Mouse (Mus musculus) E14TG2a.4 (cell line): ENCODE data around the gene Pax4.

Source experiments
- H3K27me3 ChIP-seq: 2 replicates; pipeline ENCODE4 v1.6.1; 2014; ENCODE audit warnings: low read length, control low read depth; ENCODE audit not compliant: insufficient read depth
- H3K36me3 ChIP-seq: 2 replicates; pipeline ENCODE4 v1.6.1; 2014; ENCODE audit warnings: low read length, control low read depth; ENCODE audit not compliant: insufficient read depth
- H3K4me1 ChIP-seq: replicated peaks from 2 replicates; pipeline ENCODE4 v1.6.1; 2014; ENCODE audit warnings: low read depth, low read length, control low read depth
- H3K4me3 ChIP-seq: replicated peaks from 2 replicates; pipeline ENCODE4 v1.5.1; 2014; ENCODE audit warnings: mild to moderate bottlenecking, low read length
- H3K9me3 ChIP-seq: 2 replicates; pipeline ENCODE4 v1.6.1; 2014; ENCODE audit warnings: low read length, control low read depth
- CTCF ChIP-seq: conservative IDR thresholded peaks from 2 replicates; pipeline ENCODE4 v1.5.1; 2014; ENCODE audit warnings: low read length
- NANOG ChIP-seq: IDR thresholded peaks from 2 replicates; pipeline ENCODE4 v1.6.1; 2014; ENCODE audit warnings: borderline replicate concordance, low read length, mixed read lengths
- POU5F1 ChIP-seq: IDR thresholded peaks from 2 replicates; pipeline ENCODE4 v1.6.1; 2014; ENCODE audit warnings: low read length, borderline replicate concordance

Gene Pax4

GRCm38 (mm10) chr6:28480752-28481492, 31.8 kb upstream of the Pax4 start:
- no peaks in the 10 kb centered on the region for H3K27me3 ChIP-seq
- peaks cover 45% of the 10 kb centered on the region for H3K36me3 ChIP-seq
- TF ChIP-seq CTCF, result no peak
- no peak for TF ChIP-seq POU5F1
- no peak for TF ChIP-seq NANOG
- no peaks in the 10 kb centered on the region for H3K9me3 ChIP-seq
- H3K4me1 ChIP-seq, result peaks cover 54% of the 10 kb centered on the region
- peak overlapping the region; percentile 100 for H3K4me3 ChIP-seq

GRCm38 (mm10) chr6:28479865-28480751, 31.0 kb upstream of the Pax4 start:
- TF ChIP-seq POU5F1 (no peak), NANOG (no peak), CTCF (no peak)
- H3K36me3 ChIP-seq, result peaks cover 37% of the 10 kb centered on the region
- H3K27me3 ChIP-seq, result no peaks in the 10 kb centered on the region
- H3K9me3 ChIP-seq, result no peaks in the 10 kb centered on the region
- H3K4me3 ChIP-seq, result peak overlapping the region; percentile 100
- peaks cover 46% of the 10 kb centered on the region for H3K4me1 ChIP-seq

GRCm38 (mm10) chr6:28474839-28475238, 25.7 kb upstream of the Pax4 start, which contains the start of gene Snd1:
Gene Snd1 (plus strand): TSS chr6:28475139.
- TF ChIP-seq CTCF, result no peak
- no peak for TF ChIP-seq POU5F1
- TF ChIP-seq NANOG, result no peak
- H3K4me1 ChIP-seq, result peaks cover 5% of the 10 kb centered on the region
- no peak within 1 kb of the TSS for H3K4me3 ChIP-seq
- no peaks in the 10 kb centered on the region for H3K36me3 ChIP-seq
- H3K9me3 ChIP-seq, result no peaks in the 10 kb centered on the region
- H3K27me3 ChIP-seq, result no peaks in the 10 kb centered on the region

GRCm38 (mm10) chr6:28474211-28474610, 25.1 kb upstream of the Pax4 start:
- Histone ChIP-seq H3K4me1 (peaks cover 5% of the 10 kb centered on the region), H3K4me3 (no peak overlapping the region), H3K27me3 (no peaks in the 10 kb centered on the region), H3K36me3 (no peaks in the 10 kb centered on the region), H3K9me3 (no peaks in the 10 kb centered on the region)
- TF ChIP-seq POU5F1 (no peak), CTCF (no peak), NANOG (no peak)

- Histone ChIP-seq H3K9me3 (no peaks in the 10 kb centered on the region), H3K4me1 (no peaks in the 10 kb centered on the region), H3K4me3 (no peak overlapping the region), H3K27me3 (no peaks in the 10 kb centered on the region), H3K36me3 (no peaks in the 10 kb centered on the region)
- TF ChIP-seq POU5F1, result no peak
- no peak for TF ChIP-seq NANOG
- TF ChIP-seq CTCF, result no peak
Observed at GRCm38 (mm10) chr6:28471284-28472035, 22.3 kb upstream of the Pax4 start.

GRCm38 (mm10) chr6:28470621-28471020, 21.5 kb upstream of the Pax4 start:
- Histone ChIP-seq H3K36me3 (no peaks in the 10 kb centered on the region), H3K4me1 (no peaks in the 10 kb centered on the region), H3K4me3 (no peak overlapping the region), H3K9me3 (no peaks in the 10 kb centered on the region), H3K27me3 (no peaks in the 10 kb centered on the region)
- TF ChIP-seq NANOG (no peak), CTCF (no peak), POU5F1 (no peak)

GRCm38 (mm10) chr6:28470017-28470602, 21.0 kb upstream of the Pax4 start:
- H3K4me1 ChIP-seq, result no peaks in the 10 kb centered on the region
- no peak overlapping the region for H3K4me3 ChIP-seq
- H3K9me3 ChIP-seq, result no peaks in the 10 kb centered on the region
- no peaks in the 10 kb centered on the region for H3K27me3 ChIP-seq
- no peaks in the 10 kb centered on the region for H3K36me3 ChIP-seq
- TF ChIP-seq CTCF (no peak), NANOG (no peak), POU5F1 (no peak)
